Mouse (Mus musculus): ENCODE measurements at regions not wholly inside any gene's neighbourhood (a gene's known extent, or its start where the extent isn't known, plus 50 kb on each side); places are given as distances from the start of the nearest gene placed in this dataset.

GRCm38 (mm10) chr14:87612871-87613270 lies 196.4 kb downstream of the Tdrd3 start:
- Histone ChIP-seq H3K9ac (ENCODE audit: low read depth, low read length) (no peak overlapping the region), H3K27me3 (replicated peaks; ENCODE audit: control insufficient read depth, insufficient read depth, low read length) (no peaks in the 10 kb centered on the region), H3K4me3 (ENCODE audit: low read depth, low read length) (no peak overlapping the region), H3K27ac (ENCODE audit: low read depth, low read length) (no peak overlapping the region), H3K36me3 (ENCODE audit: control insufficient read depth, insufficient read depth, low read length) (no peaks in the 10 kb centered on the region), H3K4me1 (replicated peaks; ENCODE audit: control insufficient read depth, insufficient read depth, low read length) (no peaks in the 10 kb centered on the region), H3K4me2 (no peak overlapping the region), H3K9me3 (ENCODE audit: control insufficient read depth, low read length) (no peaks in the 10 kb centered on the region)
- DNase-seq (ENCODE audit: low spot score) (no peak), ATAC-seq (replicated peaks; ENCODE audit: low FRiP score) (no peak)
- 85% methylated on average over 4 of the region's 4 CpGs for WGBS

GRCm38 (mm10) chr14:87619368-87620035 lies 203.1 kb downstream of the Tdrd3 start:
- Histone ChIP-seq H3K4me2 (no peak overlapping the region), H3K27ac (ENCODE audit: low read depth, low read length) (no peak overlapping the region), H3K9ac (ENCODE audit: low read depth, low read length) (no peak overlapping the region), H3K4me3 (ENCODE audit: low read depth, low read length) (no peak overlapping the region), H3K9me3 (ENCODE audit: control insufficient read depth, low read length) (no peaks in the 10 kb centered on the region), H3K36me3 (ENCODE audit: control insufficient read depth, insufficient read depth, low read length) (no peaks in the 10 kb centered on the region), H3K4me1 (replicated peaks; ENCODE audit: control insufficient read depth, insufficient read depth, low read length) (no peaks in the 10 kb centered on the region), H3K27me3 (replicated peaks; ENCODE audit: control insufficient read depth, insufficient read depth, low read length) (no peaks in the 10 kb centered on the region)
- DNase-seq (ENCODE audit: low spot score) (no peak), ATAC-seq (replicated peaks; ENCODE audit: low FRiP score) (no peak)
- 72% methylated on average over 5 of the region's 5 CpGs for WGBS

GRCm38 (mm10) chr14:87631078-87631813 lies 214.8 kb downstream of the Tdrd3 start:
- WGBS: 72% methylated on average over 7 of the region's 7 CpGs
- H3K4me1 ChIP-seq (replicated peaks; ENCODE audit: control insufficient read depth, insufficient read depth, low read length): no peaks in the 10 kb centered on the region
- H3K27me3 ChIP-seq (replicated peaks; ENCODE audit: control insufficient read depth, insufficient read depth, low read length): no peaks in the 10 kb centered on the region
- H3K9me3 ChIP-seq (ENCODE audit: control insufficient read depth, low read length): no peaks in the 10 kb centered on the region
- H3K27ac ChIP-seq (ENCODE audit: low read depth, low read length): no peak overlapping the region
- ATAC-seq (replicated peaks; ENCODE audit: low FRiP score) (no peak), DNase-seq (ENCODE audit: low spot score) (no peak)
- no peak overlapping the region for H3K4me3 ChIP-seq (ENCODE audit: low read depth, low read length)
- no peak overlapping the region for H3K4me2 ChIP-seq
- no peak overlapping the region for H3K9ac ChIP-seq (ENCODE audit: low read depth, low read length)
- H3K36me3 ChIP-seq (ENCODE audit: control insufficient read depth, insufficient read depth, low read length): no peaks in the 10 kb centered on the region

- H3K36me3 ChIP-seq (ENCODE audit: control insufficient read depth, insufficient read depth, low read length): no peaks in the 10 kb centered on the region
- no peaks in the 10 kb centered on the region for H3K4me1 ChIP-seq (replicated peaks; ENCODE audit: control insufficient read depth, insufficient read depth, low read length)
- no peak for DNase-seq (ENCODE audit: low spot score)
- no peak overlapping the region for H3K4me3 ChIP-seq (ENCODE audit: low read depth, low read length)
- no peaks in the 10 kb centered on the region for H3K9me3 ChIP-seq (ENCODE audit: control insufficient read depth, low read length)
- H3K4me2 ChIP-seq: no peak overlapping the region
- no peak overlapping the region for H3K9ac ChIP-seq (ENCODE audit: low read depth, low read length)
- ATAC-seq (replicated peaks; ENCODE audit: low FRiP score): no peak
- 55% methylated on average over 3 of the region's 3 CpGs for WGBS
- H3K27ac ChIP-seq (ENCODE audit: low read depth, low read length): no peak overlapping the region
- no peaks in the 10 kb centered on the region for H3K27me3 ChIP-seq (replicated peaks; ENCODE audit: control insufficient read depth, insufficient read depth, low read length)
These were observed 218.2 kb downstream of the Tdrd3 start for GRCm38 (mm10) chr14:87634596-87634995.

- no peak for DNase-seq (ENCODE audit: low spot score)
- no peak for ATAC-seq (replicated peaks; ENCODE audit: low FRiP score)
These were observed 220.7 kb downstream of the Tdrd3 start for GRCm38 (mm10) chr14:87637131-87637530.

GRCm38 (mm10) chr14:87667910-87668309 lies 251.5 kb downstream of the Tdrd3 start:
- 88% methylated on average over 2 of the region's 2 CpGs for WGBS
- no peak overlapping the region for H3K9ac ChIP-seq (ENCODE audit: low read depth, low read length)
- no peak for ATAC-seq (replicated peaks; ENCODE audit: low FRiP score)

More at GRCm38 (mm10) chr14:87637131-87637530, 220.7 kb downstream of the Tdrd3 start:
- H3K27ac ChIP-seq (ENCODE audit: low read depth, low read length): no peak overlapping the region
- no peaks in the 10 kb centered on the region for H3K36me3 ChIP-seq (ENCODE audit: control insufficient read depth, insufficient read depth, low read length)
- H3K9me3 ChIP-seq (ENCODE audit: control insufficient read depth, low read length): no peaks in the 10 kb centered on the region
- no peak overlapping the region for H3K9ac ChIP-seq (ENCODE audit: low read depth, low read length)
- no peak overlapping the region for H3K4me3 ChIP-seq (ENCODE audit: low read depth, low read length)
- H3K27me3 ChIP-seq (replicated peaks; ENCODE audit: control insufficient read depth, insufficient read depth, low read length): no peaks in the 10 kb centered on the region
- H3K4me2 ChIP-seq: no peak overlapping the region
- whole genome bisulfite sequencing: 87% methylated on average over 2 of the region's 2 CpGs
- no peaks in the 10 kb centered on the region for H3K4me1 ChIP-seq (replicated peaks; ENCODE audit: control insufficient read depth, insufficient read depth, low read length)

GRCm38 (mm10) chr14:87669496-87669895 lies 253.1 kb downstream of the Tdrd3 start:
- Histone ChIP-seq H3K4me1 (replicated peaks; ENCODE audit: control insufficient read depth, insufficient read depth, low read length) (no peaks in the 10 kb centered on the region), H3K4me2 (no peak overlapping the region), H3K9ac (ENCODE audit: low read depth, low read length) (no peak overlapping the region), H3K36me3 (ENCODE audit: control insufficient read depth, insufficient read depth, low read length) (no peaks in the 10 kb centered on the region), H3K9me3 (ENCODE audit: control insufficient read depth, low read length) (no peaks in the 10 kb centered on the region), H3K4me3 (ENCODE audit: low read depth, low read length) (no peak overlapping the region), H3K27me3 (replicated peaks; ENCODE audit: control insufficient read depth, insufficient read depth, low read length) (no peaks in the 10 kb centered on the region), H3K27ac (ENCODE audit: low read depth, low read length) (no peak overlapping the region)
- ATAC-seq (replicated peaks; ENCODE audit: low FRiP score) (no peak), DNase-seq (ENCODE audit: low spot score) (no peak)
- WGBS: 90% methylated on average over 2 of the region's 2 CpGs

More at GRCm38 (mm10) chr14:87667910-87668309, 251.5 kb downstream of the Tdrd3 start:
- no peaks in the 10 kb centered on the region for H3K4me1 ChIP-seq (replicated peaks; ENCODE audit: control insufficient read depth, insufficient read depth, low read length)
- no peaks in the 10 kb centered on the region for H3K9me3 ChIP-seq (ENCODE audit: control insufficient read depth, low read length)
- no peak for DNase-seq (ENCODE audit: low spot score)
- no peak overlapping the region for H3K27ac ChIP-seq (ENCODE audit: low read depth, low read length)
- no peaks in the 10 kb centered on the region for H3K36me3 ChIP-seq (ENCODE audit: control insufficient read depth, insufficient read depth, low read length)
- no peak overlapping the region for H3K4me2 ChIP-seq
- H3K4me3 ChIP-seq (ENCODE audit: low read depth, low read length): no peak overlapping the region
- H3K27me3 ChIP-seq (replicated peaks; ENCODE audit: control insufficient read depth, insufficient read depth, low read length): no peaks in the 10 kb centered on the region

GRCm38 (mm10) chr14:87680788-87681187 lies 264.3 kb downstream of the Tdrd3 start:
- H3K9ac ChIP-seq (ENCODE audit: low read depth, low read length): no peak overlapping the region
- no peak overlapping the region for H3K27ac ChIP-seq (ENCODE audit: low read depth, low read length)
- no peaks in the 10 kb centered on the region for H3K4me1 ChIP-seq (replicated peaks; ENCODE audit: control insufficient read depth, insufficient read depth, low read length)
- ATAC-seq (replicated peaks; ENCODE audit: low FRiP score) (no peak), DNase-seq (ENCODE audit: low spot score) (no peak)
- no peaks in the 10 kb centered on the region for H3K36me3 ChIP-seq (ENCODE audit: control insufficient read depth, insufficient read depth, low read length)
- no peaks in the 10 kb centered on the region for H3K9me3 ChIP-seq (ENCODE audit: control insufficient read depth, low read length)
- H3K27me3 ChIP-seq (replicated peaks; ENCODE audit: control insufficient read depth, insufficient read depth, low read length): no peaks in the 10 kb centered on the region
- H3K4me3 ChIP-seq (ENCODE audit: low read depth, low read length): no peak overlapping the region
- WGBS: 66% methylated on average over 3 of the region's 3 CpGs
- no peak overlapping the region for H3K4me2 ChIP-seq
